Mouse (Mus musculus) mammary gland, adult 2 months (tissue): ENCODE results near the gene Ublcp1. TPM values are rescaled to one million over a fixed set of nuclear protein-coding genes. Genes with fewer than 3 reads are reported as not detected.

ENCODE experiments used
- polyA plus RNA-seq: library from polyadenylated mRNA; depleted of rRNA; stranded (reverse); fragments of >200 nt; gene quantifications from 2 replicates; pipeline ENCODE4 v1.2.3, GENCODE M21; 2012; ENCODE audit warnings: low replicate concordance; rRNA removed

Gene Ublcp1
- 7.2 and 17.7 TPM in 2 replicates for polyA plus RNA-seq

GRCm38 (mm10) chr11:44470432-44471336 lies at the start of gene Ublcp1:
Ublcp1 (minus strand) TSS chr11:44470498.

GRCm38 (mm10) chr11:44518281-44519095 lies 48.2 kb upstream of the Ublcp1 start, which contains the start of gene Rnf145:
Rnf145 (plus strand) TSS chr11:44518964.

Other genes with a start within 250 kb of the Ublcp1 start
- 0.59 and 0.72 TPM in 2 replicates for gene Il12b, start 70.4 kb downstream of the Ublcp1 start, polyA plus RNA-seq
- 87.3 and 341 TPM in 2 replicates for gene Rnf145, start 48.5 kb upstream of the Ublcp1 start, polyA plus RNA-seq
- gene Ebf1, start 146.8 kb upstream of the Ublcp1 start, polyA plus RNA-seq = 60.6 and 76.7 TPM in 2 replicates